Mouse (Mus musculus) kidney, postnatal 10 days (tissue): ENCODE data around the gene Slc23a4.

ENCODE experiments used
- DNase-seq: peaks from one replicate; pipeline ENCODE4 v3.0.0; 2021; ENCODE audit warnings: mixed read lengths

Slc23a4 gene

DNA sequence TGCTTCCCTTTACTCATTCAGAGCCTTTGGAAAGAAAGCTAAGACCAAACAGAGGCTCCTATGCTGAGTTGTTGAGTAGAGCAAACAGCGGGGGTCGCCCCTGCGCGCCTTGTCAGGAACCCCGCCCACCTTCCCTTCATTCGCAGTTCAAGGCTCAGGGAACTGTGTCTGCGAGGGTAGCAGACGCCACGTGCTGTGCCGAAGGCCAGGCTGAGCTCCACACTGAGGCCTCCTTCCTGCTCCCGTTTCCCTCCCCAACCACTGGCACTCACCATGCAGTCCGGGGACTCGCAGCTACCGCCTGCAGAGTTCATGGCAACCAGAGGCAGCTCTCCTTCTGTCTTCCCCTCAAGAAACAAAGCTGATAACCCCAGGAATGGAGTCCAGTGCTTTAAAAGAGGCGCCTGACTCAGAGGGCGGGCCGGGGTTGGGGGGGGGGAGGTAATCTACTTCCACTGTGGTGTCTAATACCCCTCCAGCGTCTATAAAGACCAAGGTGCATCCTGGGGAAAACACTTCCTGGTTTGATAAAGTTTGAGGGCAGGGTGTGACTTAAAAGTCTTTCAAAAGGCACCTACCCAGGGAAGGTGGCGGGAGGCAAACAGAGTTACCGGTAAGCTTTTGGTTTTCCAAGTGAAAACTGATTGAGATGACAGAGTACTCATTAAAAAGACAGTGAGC is at the start of gene Slc23a4:
Gene Slc23a4, minus strand, starts transcription at position 324 of the 681 bp plus-strand sequence.
- DNase-seq = no peak

DNA sequence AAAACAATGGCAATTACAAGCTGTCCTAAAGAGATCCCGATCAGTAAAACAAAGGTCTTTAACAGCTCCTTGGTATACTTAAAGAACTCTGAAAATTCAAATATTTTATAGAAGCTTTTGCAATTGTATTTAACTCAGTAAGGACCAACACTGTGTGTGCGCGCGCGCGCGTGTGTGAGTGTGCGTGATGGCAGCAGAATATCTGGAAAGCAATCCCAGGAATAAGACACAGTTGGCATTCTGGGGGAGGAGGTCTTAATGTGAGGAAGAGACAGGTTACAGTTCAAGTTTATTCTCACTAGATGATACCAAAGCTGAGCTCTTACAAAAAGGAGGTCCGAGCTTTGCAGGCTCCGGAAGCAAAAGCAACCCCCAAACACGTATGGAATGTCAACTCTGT is 45.1 kb upstream of the Slc23a4 start:
- DNase-seq = no peak

DNA sequence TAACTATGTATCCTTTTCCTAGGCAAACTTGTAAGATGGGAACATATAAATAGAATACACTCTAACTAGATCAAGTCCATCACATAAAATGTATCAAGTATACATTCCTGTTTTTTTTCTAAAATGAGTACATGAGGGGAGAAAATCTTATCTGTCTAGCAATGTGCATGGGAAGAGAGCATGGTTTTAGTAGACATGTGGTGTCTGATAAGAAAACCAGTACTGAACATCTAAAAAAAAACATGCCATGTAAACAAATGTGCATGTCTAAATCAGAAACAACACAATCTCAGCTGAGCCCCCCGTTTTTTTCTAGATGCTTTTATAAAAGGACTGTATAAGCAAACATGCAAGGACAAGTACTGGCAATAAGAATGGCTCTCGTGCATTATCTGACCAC is 44.5 kb upstream of the Slc23a4 start:
- DNase-seq = no peak

DNA sequence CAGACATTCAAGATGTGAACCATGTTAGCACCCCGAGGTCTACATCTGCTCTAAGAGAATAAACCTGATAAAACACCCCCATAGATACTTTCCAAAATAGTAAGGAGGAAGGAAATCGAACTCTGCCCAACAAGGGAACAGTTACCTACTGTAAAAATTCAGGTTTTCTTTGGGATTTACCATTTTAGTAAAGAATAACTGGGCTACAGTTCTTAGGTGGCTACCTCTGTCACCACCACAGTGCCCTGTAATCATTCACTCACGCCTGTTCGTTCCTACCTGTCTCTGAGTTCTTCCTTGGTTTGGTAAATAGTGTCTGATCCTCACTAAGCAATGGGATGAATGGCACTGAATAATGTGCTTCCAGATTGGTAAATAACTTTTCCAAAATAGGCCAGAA is 42.6 kb upstream of the Slc23a4 start:
- no peak for DNase-seq

- DNase-seq = no peak
Observed at GRCm38 (mm10) chr6:35030226-35030625, 42.0 kb upstream of the Slc23a4 start.

DNA sequence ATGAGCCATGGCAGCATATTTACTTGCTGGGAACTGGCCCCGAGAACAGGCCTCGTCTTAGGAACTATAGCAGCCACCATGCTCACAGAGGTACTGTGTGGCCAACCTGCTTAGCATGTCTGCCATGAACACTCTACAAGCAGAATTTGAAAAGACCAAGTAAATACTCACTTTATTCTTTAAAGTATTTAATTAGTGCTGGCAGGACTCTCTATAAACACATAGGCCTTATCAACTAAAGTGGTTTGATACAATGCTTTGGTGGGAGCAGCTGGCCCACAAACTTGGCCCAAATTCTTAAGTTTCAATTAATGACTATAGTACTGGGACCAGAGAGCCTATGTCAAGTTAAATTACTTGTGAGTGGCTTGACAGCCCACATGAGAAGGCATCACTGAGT is 39.8 kb upstream of the Slc23a4 start:
- no peak for DNase-seq

- no peak for DNase-seq
Observed at GRCm38 (mm10) chr6:35027257-35027656, 39.1 kb upstream of the Slc23a4 start.

DNA sequence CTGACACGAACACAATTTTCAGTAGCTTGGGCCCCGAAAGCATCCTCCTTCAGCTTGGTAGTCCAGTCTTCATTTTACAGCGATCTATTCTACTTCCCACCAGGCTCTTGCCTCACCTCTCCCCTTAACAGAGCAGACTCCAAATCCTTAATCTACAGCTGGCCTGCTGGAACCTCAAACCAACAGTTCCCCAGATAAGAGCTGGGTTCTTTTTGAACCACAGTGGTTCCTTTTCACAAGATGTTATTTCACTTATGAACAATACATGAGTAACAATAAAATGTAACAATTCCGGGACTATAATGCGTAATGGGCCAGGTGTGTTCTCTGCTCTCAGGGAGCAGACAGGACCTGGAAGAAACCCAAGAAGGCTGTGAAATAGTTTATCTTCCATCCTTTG is 28.4 kb upstream of the Slc23a4 start:
- DNase-seq = no peak

GRCm38 (mm10) chr6:35011953-35012352 is 23.7 kb upstream of the Slc23a4 start:
- no peak for DNase-seq

DNA sequence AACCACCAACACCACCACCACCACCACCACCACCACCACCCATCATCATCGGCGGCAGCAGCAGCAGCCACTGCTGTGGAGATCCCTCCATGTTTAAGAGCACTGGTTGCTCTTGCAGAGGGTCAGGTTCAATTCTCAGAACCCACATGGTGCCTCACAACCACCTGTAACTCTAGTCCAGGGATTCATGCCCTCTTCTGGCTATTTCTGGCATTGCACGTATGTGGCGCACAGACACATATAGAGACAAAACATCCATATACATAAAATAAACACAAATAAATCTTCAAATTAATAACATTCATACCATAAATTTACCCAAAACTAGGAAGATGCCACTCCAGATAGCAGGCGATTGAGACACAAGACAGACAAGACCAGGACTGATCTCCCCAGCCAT is 22.5 kb upstream of the Slc23a4 start:
- DNase-seq = no peak

- peak; percentile 63 for DNase-seq
Observed at GRCm38 (mm10) chr6:35002261-35002669, 14.1 kb upstream of the Slc23a4 start.

DNA sequence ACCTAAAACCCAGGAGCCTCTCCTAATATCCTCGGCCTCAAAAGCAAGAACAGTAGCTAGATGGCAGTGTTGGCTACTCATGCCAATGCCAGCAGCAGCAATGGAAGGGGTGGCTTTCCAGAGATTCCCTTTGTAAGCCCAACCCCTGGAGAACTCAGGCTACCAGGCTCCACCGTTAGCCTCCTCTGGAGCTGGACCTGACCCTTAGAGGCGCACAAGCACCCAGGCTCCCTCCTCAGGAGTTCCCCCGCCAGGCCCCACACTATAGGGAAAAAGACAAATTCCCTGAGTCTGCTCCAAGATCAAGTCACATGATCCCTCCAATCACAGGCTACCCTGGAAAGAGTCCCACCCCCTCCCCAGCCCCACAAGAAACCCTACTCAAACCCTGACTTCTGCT is 10.9 kb upstream of the Slc23a4 start:
- DNase-seq = peak; percentile 47

GRCm38 (mm10) chr6:34996496-34996895 is 8.3 kb upstream of the Slc23a4 start:
- DNase-seq = no peak

DNA sequence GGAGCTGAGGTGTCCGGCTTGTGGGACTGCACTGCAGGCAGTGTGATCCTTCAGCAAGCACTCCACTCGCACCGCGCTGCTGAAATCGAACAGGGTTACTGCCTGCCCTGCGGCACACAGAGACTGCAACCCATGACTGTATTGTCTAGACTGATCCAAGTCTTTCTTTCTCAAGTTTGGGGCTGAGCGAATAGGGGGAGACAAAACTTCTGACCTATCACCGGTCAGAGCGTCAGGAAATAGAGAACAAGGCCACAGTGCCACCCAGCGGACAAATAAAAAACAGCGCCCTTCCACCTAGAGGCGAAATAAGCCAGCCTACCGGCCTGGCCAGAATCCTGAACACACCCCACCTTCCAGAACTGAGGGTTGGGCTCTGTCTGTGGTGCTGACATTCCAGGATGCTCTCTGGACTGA is 7.1 kb upstream of the Slc23a4 start:
- peak; percentile 91 for DNase-seq

- DNase-seq = no peak
Observed at GRCm38 (mm10) chr6:34994692-34995091, 6.5 kb upstream of the Slc23a4 start.

GRCm38 (mm10) chr6:34989263-34989662 is 1.1 kb upstream of the Slc23a4 start:
- DNase-seq = no peak

- no peak for DNase-seq
Observed at GRCm38 (mm10) chr6:34987085-34987645, 1.0 kb downstream of the Slc23a4 start.

DNA sequence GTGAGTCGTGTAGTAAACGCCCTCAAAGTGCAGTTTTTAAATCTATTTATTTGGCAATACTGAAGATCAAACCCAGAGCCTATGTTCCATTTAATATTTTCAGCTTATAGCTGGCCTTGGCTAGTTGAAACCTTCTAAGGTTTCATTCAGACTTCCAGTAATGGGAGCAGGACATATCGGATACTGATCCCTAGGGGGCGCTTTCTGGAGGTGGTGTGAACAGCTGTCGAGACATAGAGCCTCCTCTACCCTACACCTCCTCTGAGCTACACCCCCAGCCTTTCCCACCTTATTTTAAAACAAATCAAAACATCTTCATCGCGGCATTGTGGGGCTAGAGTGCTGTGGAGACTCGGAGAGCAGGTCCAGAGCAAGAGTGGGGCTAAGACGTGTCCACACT is 7.5 kb downstream of the Slc23a4 start:
- no peak for DNase-seq

DNA sequence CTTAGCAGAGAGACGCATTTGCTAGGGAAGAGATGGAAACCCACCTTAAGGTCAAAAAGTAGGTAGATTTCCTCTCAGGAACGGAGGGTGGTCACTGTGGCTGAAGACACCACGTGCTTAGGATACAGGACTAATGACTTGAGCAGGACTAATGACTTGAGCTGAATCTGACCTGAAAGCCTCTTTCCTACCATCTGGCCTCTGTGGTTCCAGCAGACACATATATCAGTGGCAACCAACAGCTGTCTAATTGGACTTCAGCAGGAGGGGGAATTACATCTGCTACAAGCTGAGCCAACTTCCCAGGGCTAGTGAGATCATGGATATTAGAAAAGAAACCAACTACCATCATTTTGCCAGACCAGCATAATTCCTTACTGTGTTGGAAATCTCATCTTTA is 8.9 kb downstream of the Slc23a4 start:
- no peak for DNase-seq

GRCm38 (mm10) chr6:34971181-34971580 is 17.0 kb downstream of the Slc23a4 start:
- no peak for DNase-seq

DNA sequence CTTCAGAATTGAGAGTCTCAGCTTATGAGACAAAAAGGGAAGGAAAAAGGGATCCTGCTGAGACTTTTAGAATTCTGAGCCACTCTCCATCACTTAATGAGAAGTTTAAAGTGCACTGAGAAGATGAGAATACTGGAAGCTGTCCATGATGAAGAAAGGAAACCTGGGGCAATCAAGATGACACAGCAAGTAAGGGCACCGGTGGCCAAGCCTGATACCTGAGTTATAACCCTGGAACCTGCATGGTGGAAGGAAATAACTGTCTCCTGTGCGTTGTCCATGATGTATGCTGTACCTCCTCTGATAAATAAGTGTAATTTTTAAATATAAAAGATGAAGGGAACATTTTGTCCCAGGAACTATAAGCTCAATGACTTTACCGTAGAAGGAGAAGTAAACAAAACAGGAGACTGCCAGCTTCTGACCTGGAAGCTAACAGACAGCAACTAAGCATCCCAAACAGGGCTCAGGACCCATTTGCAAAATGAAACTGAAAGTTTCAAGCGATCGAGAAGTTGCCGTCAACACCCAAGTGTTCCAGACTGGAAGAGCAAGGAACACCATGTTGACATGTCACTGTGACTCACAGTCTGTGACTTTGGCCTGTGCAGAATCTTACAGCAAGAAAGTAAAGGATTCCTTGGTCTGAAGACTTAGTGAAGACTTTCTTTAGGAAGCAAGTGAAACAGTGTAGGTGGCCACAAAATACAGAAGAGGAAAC is 22.2 kb downstream of the Slc23a4 start:
- DNase-seq = no peak

- no peak for DNase-seq
Observed at GRCm38 (mm10) chr6:34964550-34964949, 23.7 kb downstream of the Slc23a4 start.

GRCm38 (mm10) chr6:34959131-34959530 is 29.1 kb downstream of the Slc23a4 start:
- no peak for DNase-seq

GRCm38 (mm10) chr6:34955862-34956241 is 32.4 kb downstream of the Slc23a4 start:
- no peak for DNase-seq
